Mouse (Mus musculus): ENCODE data around the gene Phgdh.
A peak's percentile ranks its signal among the peaks of the same experiment; 100 is the strongest.

The Phgdh gene

DNA sequence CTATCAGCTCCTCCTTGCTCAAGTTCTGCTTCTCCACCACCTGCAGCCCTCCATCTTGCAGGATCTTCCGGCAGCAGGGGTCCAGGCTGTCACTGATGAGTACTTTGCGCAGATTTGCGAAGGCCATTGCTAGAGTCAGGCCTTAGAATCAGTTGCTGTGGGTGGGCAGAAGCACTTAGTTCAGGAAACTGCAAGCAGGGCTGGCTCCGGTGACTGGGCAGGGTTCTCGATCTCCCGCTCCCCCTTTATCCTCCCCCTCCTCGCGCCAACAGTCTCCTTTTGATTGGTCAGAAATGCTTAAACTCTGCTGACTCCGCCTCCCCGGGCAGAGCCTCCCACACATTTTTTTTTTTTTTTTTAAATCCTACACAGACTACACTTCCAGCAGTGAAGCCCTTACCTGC is at the start of gene Phgdh:
TSS of gene Phgdh (minus strand) at position 285 of the 404 bp plus-strand sequence.
- peak; percentile 83 for DNase-seq (ENCODE audit: low spot score)

DNA sequence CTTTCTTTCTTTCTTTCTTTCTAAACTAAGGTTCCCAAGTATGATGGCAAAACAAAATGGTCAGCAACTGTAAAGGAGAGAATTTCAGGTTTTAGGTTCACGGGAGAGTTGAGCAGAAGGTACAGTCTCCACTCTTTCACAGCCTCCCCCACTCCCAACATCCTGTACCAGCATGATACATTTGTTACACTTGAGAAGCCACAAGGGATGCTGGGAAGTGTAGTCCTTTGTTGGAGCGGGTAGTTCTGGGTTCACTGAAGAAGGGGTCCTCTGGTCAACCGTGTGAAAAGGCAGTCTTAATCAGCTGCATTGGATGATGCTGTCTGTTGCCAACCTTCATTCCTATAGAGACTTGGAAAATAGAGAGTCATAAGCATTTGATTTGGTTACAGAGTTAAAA is 49.5 kb upstream of the Phgdh start:
- DNase-seq (ENCODE audit: low spot score) = no peak

DNA sequence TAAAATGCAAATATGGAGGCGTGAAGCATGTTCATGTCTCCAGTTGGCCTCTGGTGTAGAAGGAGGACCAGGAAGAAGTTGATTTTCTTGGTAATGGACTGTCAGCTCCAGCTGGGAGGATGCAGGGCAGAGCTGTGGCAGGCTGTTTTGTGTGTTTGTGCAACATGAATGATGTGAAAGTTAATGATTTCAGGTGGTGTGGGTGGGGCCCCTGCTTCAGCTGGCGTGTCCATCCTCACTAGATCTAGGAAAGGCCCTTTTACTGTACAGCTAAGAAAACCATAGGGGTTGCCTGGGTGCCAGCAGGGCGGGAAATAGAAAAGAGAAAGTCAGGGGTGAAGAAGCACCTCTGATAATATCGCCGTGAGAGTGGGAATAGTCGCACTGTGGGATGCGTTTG is 48.0 kb upstream of the Phgdh start:
- DNase-seq (ENCODE audit: low spot score) = no peak

DNA sequence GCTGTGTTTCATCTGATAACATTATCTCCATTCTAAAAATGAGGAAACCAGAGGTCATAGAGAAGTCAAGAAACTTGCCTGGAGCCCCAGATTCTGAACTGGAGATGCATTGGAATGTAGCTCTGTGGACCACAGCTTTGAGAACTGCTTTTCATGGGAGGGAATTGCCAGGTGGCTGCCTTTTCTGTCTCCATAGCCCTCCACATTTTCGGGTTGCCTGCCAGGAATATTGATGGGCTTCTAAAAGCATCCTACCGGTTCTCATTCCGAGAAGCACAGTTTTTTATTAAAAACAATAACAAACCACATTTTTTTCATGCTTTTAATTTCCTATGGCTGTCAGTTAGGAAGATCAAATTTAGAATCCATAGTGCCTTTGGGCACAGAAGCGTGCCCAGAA is 47.3 kb upstream of the Phgdh start:
- no peak for DNase-seq (ENCODE audit: low spot score)

DNA sequence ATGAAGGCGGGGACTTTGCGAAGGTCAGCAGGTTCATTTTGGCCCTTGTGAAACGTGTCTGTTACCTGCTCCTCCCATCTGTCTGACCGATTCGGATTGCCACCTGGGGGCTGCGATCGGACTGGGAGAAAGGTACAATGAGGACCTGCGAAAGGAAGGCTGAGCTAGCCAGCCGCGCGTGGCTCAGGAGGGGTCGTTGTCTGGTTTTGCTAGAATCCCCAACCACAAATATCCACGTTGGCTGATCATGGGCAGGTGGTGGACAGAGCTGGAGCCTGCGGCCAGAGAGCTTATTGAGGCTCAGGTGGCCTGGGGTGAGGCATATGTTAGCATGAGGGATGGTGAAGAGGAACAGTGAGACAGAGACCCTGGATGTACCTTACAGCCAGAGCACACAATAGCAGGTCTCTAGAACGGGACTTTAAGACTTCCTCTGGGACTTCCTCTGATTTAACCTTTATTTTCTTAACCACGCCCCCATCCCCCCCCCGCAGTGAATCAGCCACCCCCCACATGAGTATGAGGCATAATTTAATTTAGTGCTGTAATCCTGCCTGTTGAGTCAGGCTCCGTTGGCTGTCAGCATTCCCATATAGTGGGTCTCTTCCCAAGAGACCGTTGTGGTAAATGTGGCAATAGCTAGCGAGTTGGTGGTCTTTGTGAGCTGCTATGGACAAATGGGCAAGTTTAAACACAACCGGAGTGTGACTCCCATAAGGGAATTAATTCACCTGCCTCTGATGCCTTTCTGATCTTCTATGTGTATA is 43.4 kb upstream of the Phgdh start:
- DNase-seq (ENCODE audit: low spot score) = no peak

DNA sequence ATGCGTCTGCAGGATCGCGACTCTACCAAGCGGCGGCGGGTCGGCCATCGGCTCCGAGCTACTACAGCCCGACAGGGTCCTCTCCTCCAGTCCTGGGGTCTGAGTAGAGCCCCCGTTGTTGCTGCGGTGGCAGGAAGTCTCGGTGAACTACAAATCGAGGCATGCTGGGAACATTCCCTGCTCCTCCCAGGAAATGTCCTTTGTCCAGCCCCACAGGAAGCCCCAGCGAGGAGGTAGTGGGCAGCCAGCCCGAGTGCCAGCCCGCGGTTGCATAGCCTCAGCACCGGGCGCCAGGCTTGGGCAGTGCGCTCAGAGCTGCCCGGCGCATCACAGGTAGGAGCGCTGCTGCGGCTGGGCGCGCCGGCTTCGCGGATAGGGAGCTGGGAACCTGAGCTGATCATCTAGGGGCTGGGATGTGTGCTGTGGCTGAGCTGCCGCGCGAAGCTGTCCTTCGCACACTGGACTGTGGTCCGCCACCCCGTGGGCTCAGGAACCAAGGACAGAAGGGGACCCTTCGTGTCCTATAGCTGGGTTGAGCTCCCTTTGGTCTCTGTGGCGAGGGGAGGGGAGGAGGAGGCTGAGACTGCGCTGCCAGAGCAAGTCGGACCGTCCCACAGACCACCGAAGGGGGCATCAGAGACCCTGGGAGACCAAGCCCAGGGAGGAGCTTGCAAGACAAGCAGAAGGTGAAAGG is 42.6 kb upstream of the Phgdh start, which contains the start of gene Zfp697:
TSS of gene Zfp697 (plus strand) at position 216 of the 694 bp plus-strand sequence.
- no peak for DNase-seq (ENCODE audit: low spot score)

DNA sequence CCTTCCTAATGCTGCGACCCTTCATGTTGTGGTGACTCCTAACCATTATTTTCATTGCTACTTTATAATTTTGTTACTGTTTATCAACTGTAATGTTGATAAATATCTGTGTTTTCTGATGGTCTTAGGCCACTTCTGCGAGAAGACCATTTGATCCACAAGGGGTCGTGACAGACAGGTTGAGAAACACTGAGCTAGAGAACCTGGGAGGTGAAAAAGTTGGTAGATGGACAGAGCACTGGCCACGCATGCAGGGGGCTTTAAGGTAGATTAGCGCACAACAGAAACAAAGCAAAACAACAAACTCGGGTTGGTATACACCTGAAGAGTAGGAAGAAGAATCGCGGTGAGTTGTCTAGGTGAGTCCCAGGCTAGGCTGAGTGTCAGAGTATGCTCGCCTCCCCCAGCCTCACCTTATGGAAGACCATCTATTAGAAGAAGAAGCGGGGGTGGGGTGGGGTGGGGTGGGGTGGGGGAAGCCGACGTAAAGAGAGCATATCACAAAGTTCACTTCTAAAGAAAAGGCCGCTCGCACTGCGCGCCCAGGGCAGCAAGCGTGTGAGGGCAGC is 42.0 kb upstream of the Phgdh start:
- no peak for DNase-seq (ENCODE audit: low spot score)

DNA sequence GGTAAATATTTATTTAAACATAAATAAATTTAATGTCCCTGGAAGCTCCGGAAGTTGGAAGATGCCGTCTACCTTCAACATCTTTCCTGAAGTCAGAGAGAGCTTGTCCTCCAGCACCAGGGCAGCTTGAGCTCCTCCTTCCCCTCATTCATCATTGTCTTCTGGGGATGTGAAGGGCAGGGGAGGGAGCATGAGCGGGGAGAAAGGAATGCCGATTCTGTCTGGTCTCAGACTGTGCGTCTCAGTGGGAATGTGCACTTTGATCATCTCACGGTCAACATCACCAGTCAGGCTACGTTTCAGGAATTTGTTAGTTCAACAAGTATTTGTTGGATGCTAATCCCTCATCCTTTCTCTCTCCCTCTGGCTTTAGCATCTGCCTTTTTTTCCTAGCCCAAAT is 39.4 kb upstream of the Phgdh start:
- no peak for DNase-seq (ENCODE audit: low spot score)

DNA sequence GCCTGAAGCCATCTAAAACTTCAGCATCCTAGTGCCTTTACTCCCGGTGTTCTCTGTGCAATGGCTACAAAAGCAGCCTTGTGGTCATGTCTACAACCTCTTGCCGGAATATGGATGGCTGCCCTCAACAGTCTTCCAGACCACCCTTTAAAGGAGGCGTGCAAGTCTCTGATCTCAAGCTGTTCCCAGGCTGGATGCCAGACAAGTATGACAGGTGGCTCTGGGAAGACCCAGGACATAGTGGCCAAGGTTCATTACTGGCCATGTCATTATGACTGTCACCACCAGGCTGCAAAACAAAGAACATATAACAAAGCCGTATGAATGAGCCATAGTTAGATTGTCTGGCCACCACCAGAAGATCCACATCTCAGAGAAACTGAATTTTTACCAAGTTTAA is 38.5 kb upstream of the Phgdh start:
- no peak for DNase-seq (ENCODE audit: low spot score)

DNA sequence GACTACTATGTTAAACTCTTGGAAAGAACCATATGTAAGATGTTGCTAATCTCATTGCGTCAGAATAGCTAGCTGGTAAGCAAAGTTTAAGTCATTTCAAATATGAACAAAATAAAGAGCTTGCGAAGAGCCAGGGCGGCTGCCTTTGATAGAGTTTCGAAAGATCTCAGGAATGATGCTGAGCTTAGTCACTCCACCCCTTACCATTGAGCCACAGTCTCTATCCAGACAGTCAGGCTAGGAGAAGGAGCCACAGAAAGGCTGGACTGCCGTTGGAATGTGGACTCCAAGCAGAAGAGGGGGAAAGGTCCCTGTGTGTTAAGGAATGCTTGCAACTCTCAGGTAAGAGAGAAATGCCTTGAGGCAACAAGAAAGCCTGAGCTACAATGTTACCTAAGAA is 35.2 kb upstream of the Phgdh start:
- DNase-seq (ENCODE audit: low spot score) = no peak

DNA sequence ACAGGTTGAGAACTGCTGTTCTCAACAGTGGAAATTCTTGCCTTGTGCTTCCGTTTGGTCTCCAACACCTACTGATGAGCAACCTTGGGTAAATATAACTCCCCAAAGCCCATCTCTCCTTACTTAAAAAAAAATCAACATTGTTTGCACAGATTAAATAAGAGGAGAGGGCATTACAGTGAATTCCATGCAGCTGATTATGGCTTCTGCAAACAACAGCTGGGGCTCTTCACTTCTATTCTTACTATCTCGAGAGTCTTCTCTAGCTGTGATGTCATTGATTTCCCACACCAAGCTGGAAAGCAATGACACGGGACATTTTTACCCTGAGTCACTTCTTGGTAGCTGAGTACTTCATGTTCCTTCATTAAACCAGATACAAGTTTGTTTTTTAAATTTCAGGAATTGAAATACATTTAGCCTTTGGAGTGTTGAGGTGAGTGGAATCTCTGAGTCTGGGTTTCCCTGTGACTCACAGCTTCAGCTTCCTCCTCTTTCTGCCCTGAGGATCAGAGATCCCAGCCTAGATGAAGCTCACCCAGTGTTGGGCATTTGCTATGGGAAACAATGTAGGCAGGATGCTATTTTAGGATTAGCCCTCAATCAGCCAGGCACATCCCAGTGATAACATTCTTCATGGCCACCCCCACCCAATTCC is 34.4 kb upstream of the Phgdh start:
- DNase-seq (ENCODE audit: low spot score) = no peak

DNA sequence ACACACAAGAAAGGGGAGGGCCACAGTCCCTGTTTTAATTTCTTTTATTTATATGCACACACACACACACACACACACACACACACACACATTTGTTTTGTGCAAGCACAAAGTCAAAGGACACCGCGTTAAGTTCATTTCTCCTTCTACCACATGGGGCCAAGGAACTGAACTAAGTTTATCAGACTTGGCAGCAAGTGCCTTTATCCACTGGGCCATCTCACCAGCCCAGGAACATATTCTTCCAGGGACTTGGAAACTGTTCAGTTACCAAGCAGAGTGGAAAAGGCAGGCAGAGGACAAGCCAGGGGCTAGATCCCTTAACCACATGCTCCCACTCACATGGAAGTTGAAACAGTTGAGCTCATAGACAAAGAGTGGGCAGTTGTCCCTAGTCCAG is 29.0 kb upstream of the Phgdh start:
- DNase-seq (ENCODE audit: low spot score) = no peak

DNA sequence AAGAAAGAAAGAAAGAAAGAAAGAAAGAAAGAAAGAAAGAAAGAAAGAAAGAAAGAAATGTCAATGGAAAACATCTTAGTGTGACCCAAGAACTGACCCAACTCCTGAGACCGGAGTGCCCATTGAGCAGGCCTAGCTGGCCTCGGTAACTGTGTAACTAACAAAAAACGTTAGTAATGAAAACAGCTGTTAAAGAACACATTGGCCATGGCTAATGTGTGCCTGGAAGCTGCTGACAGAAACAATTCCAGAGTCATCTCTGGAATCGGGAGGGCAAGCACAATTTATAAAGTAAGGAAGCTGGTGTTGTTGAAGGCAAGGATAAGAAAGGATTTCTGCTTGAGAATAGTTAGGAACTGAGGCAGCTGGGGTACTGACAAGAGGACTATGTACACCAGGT is 28.5 kb upstream of the Phgdh start:
- no peak for DNase-seq (ENCODE audit: low spot score)

DNA sequence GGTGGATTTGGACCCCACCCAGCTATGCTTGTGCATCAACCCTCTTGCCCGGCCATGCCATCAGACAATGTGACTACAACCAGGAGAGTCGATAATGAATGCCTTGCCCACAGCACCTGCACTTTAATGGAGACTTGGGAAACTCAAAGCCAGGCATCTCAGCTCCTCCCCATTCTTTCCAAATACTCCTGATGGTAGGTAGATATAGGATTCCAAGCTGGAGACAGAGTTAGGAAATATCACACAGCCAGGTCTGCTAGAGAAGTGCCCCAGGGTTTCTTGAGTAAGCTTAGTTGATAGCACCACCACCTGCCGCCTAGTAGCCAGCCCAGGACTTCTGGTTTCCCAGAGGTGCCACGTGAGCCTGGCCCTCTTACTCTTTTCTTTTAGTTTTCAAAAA is 27.0 kb upstream of the Phgdh start:
- no peak for DNase-seq (ENCODE audit: low spot score)

DNA sequence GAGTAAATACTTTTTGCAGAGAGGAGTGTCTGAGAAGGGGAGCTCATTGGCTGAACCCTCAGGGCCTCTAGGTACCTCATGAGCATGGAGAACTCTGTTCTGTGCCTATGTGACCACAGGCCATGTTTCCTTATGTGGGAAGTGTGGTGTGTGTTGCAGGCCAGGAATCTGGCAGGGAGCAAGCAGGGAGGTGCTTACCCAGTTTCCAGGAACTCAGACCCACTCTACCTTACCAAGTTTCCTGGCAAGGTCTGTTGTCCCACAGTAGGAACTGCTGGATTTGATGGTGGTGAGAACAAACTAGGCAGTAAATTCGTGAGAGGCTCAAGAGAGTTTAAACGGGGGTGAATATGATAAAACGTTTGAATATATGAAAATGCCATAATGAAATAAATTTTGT is 26.3 kb upstream of the Phgdh start:
- no peak for DNase-seq (ENCODE audit: low spot score)

DNA sequence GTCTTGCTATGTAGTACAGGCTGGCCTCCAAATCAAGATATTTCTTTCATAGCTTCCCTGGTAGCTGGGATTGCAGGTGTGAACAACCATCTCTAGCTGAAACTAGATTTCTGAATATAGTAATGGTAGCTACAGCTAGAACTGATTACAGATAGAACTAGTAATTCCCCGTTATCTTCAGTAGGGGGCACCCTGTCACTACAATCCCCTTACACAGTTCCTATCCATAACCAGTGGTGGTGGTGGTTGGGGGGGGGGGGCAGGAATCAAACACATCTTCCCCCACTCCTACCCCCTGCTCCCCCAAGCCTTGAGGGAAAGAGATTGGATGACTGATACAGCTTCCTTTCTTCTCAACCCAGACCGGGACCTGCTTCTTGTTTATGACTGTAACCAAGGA is 23.0 kb upstream of the Phgdh start:
- no peak for DNase-seq (ENCODE audit: low spot score)

DNA sequence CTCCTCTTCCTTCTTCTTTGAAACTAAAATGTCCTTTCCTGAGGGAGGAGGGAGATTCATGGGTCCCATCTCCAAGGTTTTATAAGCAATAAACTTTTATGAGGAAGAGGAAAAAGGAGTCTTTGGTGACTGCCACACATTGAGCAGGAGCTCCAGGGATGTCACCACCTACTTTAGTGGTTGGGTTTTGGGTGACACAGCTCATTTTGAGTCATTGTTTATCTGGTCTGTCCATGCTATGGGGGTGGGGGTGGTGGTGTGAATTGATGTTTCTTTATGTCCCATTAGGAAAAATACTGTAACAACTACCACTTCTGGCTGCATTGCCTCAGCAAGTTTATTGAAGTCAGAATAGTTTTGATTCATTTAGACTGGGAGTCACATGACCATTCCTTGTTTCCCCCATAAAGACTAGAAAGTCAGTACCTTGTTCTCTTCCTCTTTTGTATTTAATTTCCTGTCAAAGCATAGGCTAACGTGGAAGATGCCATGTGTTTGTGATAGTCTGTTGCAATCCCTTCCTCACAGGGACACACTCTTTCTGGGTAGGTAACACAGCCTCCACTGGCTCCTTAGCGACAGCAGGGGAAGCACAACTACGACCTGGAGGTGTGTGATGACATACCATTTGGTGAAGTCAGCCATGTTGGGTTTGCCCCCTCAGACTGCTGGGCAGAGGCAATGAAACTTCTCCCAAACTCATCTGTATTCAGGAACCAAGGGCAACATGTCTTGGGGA is 17.0 kb upstream of the Phgdh start:
- DNase-seq (ENCODE audit: low spot score) = no peak

DNA sequence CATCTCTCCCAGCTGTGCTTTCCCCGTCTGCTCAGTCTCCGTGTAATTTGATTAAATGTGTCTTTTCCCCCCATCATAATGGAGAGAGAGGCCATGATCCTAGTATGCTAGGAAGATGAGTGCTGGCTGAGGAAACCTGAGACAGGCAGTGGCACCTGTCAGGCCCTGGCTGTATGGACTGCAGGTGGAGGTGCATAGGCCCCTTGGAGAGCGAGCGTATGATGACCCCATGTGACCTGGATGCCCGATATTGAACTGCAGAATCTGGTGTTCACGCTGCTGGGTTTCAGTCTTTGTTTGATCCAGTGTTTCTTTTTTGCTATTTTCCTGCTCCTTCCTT is 16.2 kb upstream of the Phgdh start:
- no peak for DNase-seq (ENCODE audit: low spot score)

DNA sequence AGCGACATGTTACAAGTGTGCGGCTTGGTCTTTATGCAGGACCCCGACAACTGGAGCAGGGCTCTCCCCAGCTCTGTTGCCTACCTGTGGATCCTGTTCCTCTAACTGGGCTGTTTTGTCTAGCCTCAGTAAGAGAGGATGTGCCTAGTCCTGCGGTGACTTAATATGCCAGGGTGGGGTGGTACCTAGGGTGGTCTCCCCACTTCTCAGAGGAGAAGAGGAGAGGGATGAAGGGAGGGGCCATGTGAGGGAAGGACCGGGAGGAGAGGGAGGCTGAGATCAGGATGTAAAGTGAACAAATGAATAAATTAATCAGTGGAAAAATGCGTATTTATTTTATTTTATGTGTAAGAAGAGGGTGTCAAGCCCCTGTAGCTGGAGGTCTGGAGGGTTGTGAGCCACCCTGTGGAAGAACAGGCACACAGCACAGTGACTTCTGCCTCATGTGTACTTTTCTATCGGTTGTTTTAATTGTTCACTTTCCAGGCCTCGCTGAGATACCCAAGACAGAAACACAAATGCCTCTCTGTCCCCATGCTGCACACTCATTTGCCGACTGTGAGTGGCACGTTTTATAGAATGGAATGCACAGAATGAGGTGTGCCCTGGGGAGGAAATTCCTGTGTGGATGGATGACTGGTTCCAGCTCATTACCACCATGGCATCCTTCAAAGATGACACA is 15.7 kb upstream of the Phgdh start:
- peak; percentile 31 for DNase-seq (ENCODE audit: low spot score)

DNA sequence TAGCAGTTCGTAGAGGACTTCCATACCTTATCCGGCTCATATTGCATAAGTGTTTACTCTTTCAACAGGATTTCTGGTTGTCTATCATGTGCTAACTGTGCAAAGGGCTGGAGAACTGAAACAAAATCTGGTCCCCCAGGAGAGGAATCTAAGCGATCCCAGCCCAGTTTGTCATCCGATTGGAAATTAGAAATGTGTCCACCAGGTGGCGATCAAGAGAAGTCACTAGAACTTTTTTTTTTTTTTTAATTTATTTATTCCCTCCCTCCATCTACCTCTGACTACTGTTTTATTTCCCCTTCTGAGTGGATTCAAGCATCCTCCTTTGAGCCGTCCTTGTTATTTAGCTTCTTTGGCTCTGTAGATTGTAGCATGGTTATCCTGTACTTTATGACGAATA is 14.1 kb upstream of the Phgdh start:
- peak; percentile 56 for DNase-seq (ENCODE audit: low spot score)

DNA sequence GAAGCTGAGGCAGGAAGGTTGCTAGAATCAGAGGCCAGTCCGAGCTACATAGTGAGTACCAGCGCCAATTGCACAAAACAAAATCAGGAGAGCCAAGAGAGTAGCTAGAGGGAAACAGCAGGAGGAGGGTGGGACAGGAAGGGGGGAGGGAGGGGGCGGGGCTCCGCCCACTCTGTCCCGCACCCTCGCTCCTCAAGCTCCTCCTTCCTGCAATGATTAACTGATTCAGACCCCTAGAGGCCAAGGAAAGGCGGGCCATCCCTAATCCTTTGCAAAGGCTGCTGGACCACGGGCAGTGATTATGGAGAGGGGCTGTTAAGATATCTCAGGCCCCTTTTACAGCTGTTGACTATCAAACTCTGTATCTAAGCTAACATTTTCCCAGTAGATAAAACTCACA is 8.9 kb upstream of the Phgdh start:
- peak; percentile 54 for DNase-seq (ENCODE audit: low spot score)

DNA sequence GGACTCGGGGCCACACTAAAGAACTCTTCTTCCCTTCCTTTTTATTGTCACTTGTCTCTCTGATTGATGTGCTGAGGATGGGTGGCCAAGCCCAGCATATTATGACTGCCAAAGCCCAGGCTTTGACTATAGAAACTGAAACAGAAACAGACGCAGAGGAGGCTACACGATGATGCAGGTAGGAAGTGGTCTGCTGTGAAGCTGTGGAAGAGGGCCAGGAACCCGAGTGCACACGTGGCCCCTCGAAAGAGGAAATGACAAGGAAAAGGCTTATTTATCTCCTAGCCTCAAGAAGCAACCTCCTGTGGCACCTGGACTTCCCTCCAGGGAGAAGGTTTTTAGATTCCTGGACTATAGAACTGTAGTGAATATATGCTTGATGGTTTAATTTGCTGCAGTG is 8.3 kb upstream of the Phgdh start:
- peak; percentile 24 for DNase-seq (ENCODE audit: low spot score)

Data from MN1 (cell line).